Mouse (Mus musculus) hindbrain, embryonic 15.5 days (tissue): ENCODE measurements around the gene Flrt2. TPM values are rescaled to one million over a fixed set of nuclear protein-coding genes. Genes with fewer than 3 reads are reported as not detected.
"Not testable (repeated sequence)": the region's sequence is repeated elsewhere in the genome, so short reads cannot be mapped to it uniquely, and the experiment has no call there.

Source experiments
- ATAC-seq: fragments of 200-750 bp; cut with Nextera tagmentation; 2 replicates; pipeline ENCODE4 v1.8.0; 2017; ENCODE audit warnings: low read depth, moderate number of reproducible peaks, moderate TSS enrichment; ENCODE audit not compliant: low FRiP score
- H3K27ac ChIP-seq: fragments of 300-500 bp; sonication (generic); replicated peaks from 2 replicates; pipeline ENCODE4 v1.5.1; 2015; ENCODE audit warnings: mild to moderate bottlenecking, inconsistent platforms
- H3K27me3 ChIP-seq: fragments of 300-500 bp; sonication (generic); 2 replicates; pipeline ENCODE4 v1.6.1; 2015; ENCODE audit warnings: control low read depth, inconsistent platforms
- H3K36me3 ChIP-seq: fragments of 300-500 bp; sonication (generic); 2 replicates; pipeline ENCODE4 v1.6.1; 2015; ENCODE audit warnings: control low read depth, inconsistent platforms
- H3K4me1 ChIP-seq: fragments of 300-500 bp; sonication (generic); replicated peaks from 2 replicates; pipeline ENCODE4 v1.6.1; 2015; ENCODE audit warnings: control low read depth, inconsistent platforms
- H3K4me2 ChIP-seq: fragments of 300-500 bp; sonication (generic); 2 replicates; pipeline ENCODE4 v1.6.1; 2015; ENCODE audit warnings: moderate library complexity, mild to moderate bottlenecking, inconsistent platforms
- H3K4me3 ChIP-seq: fragments of 300-500 bp; sonication (generic); 2 replicates; pipeline ENCODE4 v1.5.1; 2015; ENCODE audit warnings: mild to moderate bottlenecking, inconsistent platforms
- H3K9ac ChIP-seq: fragments of 300-500 bp; sonication (generic); 2 replicates; pipeline ENCODE4 v1.6.1; 2015; ENCODE audit warnings: inconsistent platforms
- H3K9me3 ChIP-seq: fragments of 300-500 bp; sonication (generic); 2 replicates; pipeline ENCODE4 v1.6.1; 2016; ENCODE audit warnings: control low read depth, inconsistent platforms
- WGBS: fragments of 180-500 bp; shearing (Covaris S2); methylation state at CpG from one replicate; pipeline ENCODE4 v1.1.7; 2015; 5-methylcytosine and 5-hydroxymethylcytosine counted together
- polyA plus RNA-seq: library from polyadenylated mRNA; unstranded; fragments of >200 nt; fragmentation: Nextera tagmentation; extraction: Ambion mirVana; gene quantifications from 2 replicates; pipeline ENCODE4 v1.2.1, GENCODE M21; 2015

Flrt2 gene
- polyA plus RNA-seq: 24.7 and 26.9 TPM in 2 replicates

GRCm38 (mm10) chr12:95691961-95692767 lies at the start of gene Flrt2:
Flrt2 (plus strand) TSS chr12:95692226.
- under 1% methylated on average over 32 of the region's 32 CpGs for WGBS
- H3K9me3 ChIP-seq: no peaks in the 10 kb centered on the region

GRCm38 (mm10) chr12:95642226-95642625 lies 49.8 kb upstream of the Flrt2 start:
- ATAC-seq: no peak
- no peak overlapping the region for H3K4me3 ChIP-seq
- no peaks in the 10 kb centered on the region for H3K36me3 ChIP-seq
- H3K4me1 ChIP-seq: no peaks in the 10 kb centered on the region
- H3K4me2 ChIP-seq: no peak overlapping the region
- no peak overlapping the region for H3K27ac ChIP-seq
- H3K27me3 ChIP-seq: no peaks in the 10 kb centered on the region
- no peaks in the 10 kb centered on the region for H3K9me3 ChIP-seq
- 67% methylated on average over 3 of the region's 3 CpGs for WGBS
- H3K9ac ChIP-seq: no peak overlapping the region

More at GRCm38 (mm10) chr12:95691961-95692767, at the start of gene Flrt2:
- Histone ChIP-seq H3K9ac (peak within 1 kb of the TSS; percentile 75), H3K27me3 (no peaks in the 10 kb centered on the region), H3K4me1 (peaks cover 16% of the 10 kb centered on the region), H3K4me2 (peak within 1 kb of the TSS; percentile 71), H3K4me3 (peak within 1 kb of the TSS; percentile 91), H3K27ac (peak within 1 kb of the TSS; percentile 93), H3K36me3 (no peaks in the 10 kb centered on the region)
- no peak for ATAC-seq

GRCm38 (mm10) chr12:95647179-95647578 lies 44.8 kb upstream of the Flrt2 start:
- ATAC-seq, H3K4me3 ChIP-seq, H3K9me3 ChIP-seq, H3K27ac ChIP-seq, H3K27me3 ChIP-seq, H3K36me3 ChIP-seq, H3K9ac ChIP-seq, H3K4me1 ChIP-seq, H3K4me2 ChIP-seq: not testable (repeated sequence)
- 93% methylated on average over 4 of the region's 6 CpGs for WGBS

GRCm38 (mm10) chr12:95652172-95653156 lies 39.6 kb upstream of the Flrt2 start:
- no peak for ATAC-seq
- Histone ChIP-seq H3K4me2 (no peak overlapping the region), H3K27ac (no peak overlapping the region), H3K36me3 (no peaks in the 10 kb centered on the region), H3K4me3 (no peak overlapping the region), H3K4me1 (no peaks in the 10 kb centered on the region), H3K27me3 (no peaks in the 10 kb centered on the region), H3K9ac (no peak overlapping the region), H3K9me3 (no peaks in the 10 kb centered on the region)
- 84% methylated on average over 4 of the region's 4 CpGs for WGBS

GRCm38 (mm10) chr12:95656594-95656993 lies 35.4 kb upstream of the Flrt2 start:
- ATAC-seq: no peak
- H3K27ac ChIP-seq: no peak overlapping the region
- no peak overlapping the region for H3K9ac ChIP-seq
- H3K27me3 ChIP-seq: no peaks in the 10 kb centered on the region
- no peaks in the 10 kb centered on the region for H3K9me3 ChIP-seq
- H3K4me2 ChIP-seq: no peak overlapping the region
- WGBS: 93% methylated on average over 4 of the region's 4 CpGs
- no peaks in the 10 kb centered on the region for H3K4me1 ChIP-seq
- H3K36me3 ChIP-seq: no peaks in the 10 kb centered on the region
- H3K4me3 ChIP-seq: no peak overlapping the region

GRCm38 (mm10) chr12:95667296-95667695 lies 24.7 kb upstream of the Flrt2 start:
- 94% methylated on average over 5 of the region's 5 CpGs for WGBS
- no peak for ATAC-seq
- H3K9me3 ChIP-seq: no peaks in the 10 kb centered on the region

GRCm38 (mm10) chr12:95675711-95676110 lies 16.3 kb upstream of the Flrt2 start:
- WGBS: 83% methylated on average over 5 of the region's 5 CpGs
- Histone ChIP-seq H3K27me3 (no peaks in the 10 kb centered on the region), H3K4me1 (no peaks in the 10 kb centered on the region), H3K36me3 (no peaks in the 10 kb centered on the region), H3K9ac (no peak overlapping the region), H3K4me2 (no peak overlapping the region), H3K27ac (no peak overlapping the region), H3K4me3 (no peak overlapping the region), H3K9me3 (no peaks in the 10 kb centered on the region)
- ATAC-seq: no peak

More at GRCm38 (mm10) chr12:95667296-95667695, 24.7 kb upstream of the Flrt2 start:
- Histone ChIP-seq H3K4me2 (no peak overlapping the region), H3K4me1 (no peaks in the 10 kb centered on the region), H3K27me3 (no peaks in the 10 kb centered on the region), H3K9ac (no peak overlapping the region), H3K4me3 (no peak overlapping the region), H3K27ac (no peak overlapping the region), H3K36me3 (no peaks in the 10 kb centered on the region)

- WGBS: 3% methylated on average over 9 of the region's 9 CpGs
Observed at GRCm38 (mm10) chr12:95690819-95691218, 1.2 kb upstream of the Flrt2 start.

GRCm38 (mm10) chr12:95692948-95693650 lies 1.1 kb downstream of the Flrt2 start:
- H3K4me1 ChIP-seq: peaks cover 22% of the 10 kb centered on the region
- peak overlapping the region; percentile 91 for H3K4me3 ChIP-seq
- peak overlapping the region; percentile 93 for H3K27ac ChIP-seq
- no peaks in the 10 kb centered on the region for H3K36me3 ChIP-seq
- H3K27me3 ChIP-seq: no peaks in the 10 kb centered on the region
- no peaks in the 10 kb centered on the region for H3K9me3 ChIP-seq
- WGBS: 2% methylated on average over 13 of the region's 13 CpGs
- H3K9ac ChIP-seq: peak overlapping the region; percentile 75
- peak overlapping the region; percentile 71 for H3K4me2 ChIP-seq
- ATAC-seq: no peak

More at GRCm38 (mm10) chr12:95690819-95691218, 1.2 kb upstream of the Flrt2 start:
- H3K9me3 ChIP-seq: no peaks in the 10 kb centered on the region
- no peaks in the 10 kb centered on the region for H3K27me3 ChIP-seq
- no peaks in the 10 kb centered on the region for H3K36me3 ChIP-seq
- 0 out of 2 replicates have a peak overlapping the region, but pooled peaks have one; percentile 2 for H3K27ac ChIP-seq
- no peak for ATAC-seq
- H3K9ac ChIP-seq: no peak overlapping the region
- H3K4me2 ChIP-seq: peak overlapping the region; percentile 71
- peaks cover 11% of the 10 kb centered on the region for H3K4me1 ChIP-seq
- H3K4me3 ChIP-seq: peak overlapping the region; percentile 91; the same call in 1 of the 2 replicates

GRCm38 (mm10) chr12:95693651-95694471 lies 1.8 kb downstream of the Flrt2 start:
- ATAC-seq: no peak
- peak overlapping the region; percentile 93 for H3K27ac ChIP-seq
- peak overlapping the region; percentile 71 for H3K4me2 ChIP-seq
- H3K27me3 ChIP-seq: no peaks in the 10 kb centered on the region
- no peaks in the 10 kb centered on the region for H3K9me3 ChIP-seq
- peaks cover 26% of the 10 kb centered on the region for H3K4me1 ChIP-seq
- no peaks in the 10 kb centered on the region for H3K36me3 ChIP-seq
- H3K4me3 ChIP-seq: peak overlapping the region; percentile 91
- WGBS: under 1% methylated on average over 28 of the region's 28 CpGs
- peak overlapping the region; percentile 75 for H3K9ac ChIP-seq

- WGBS: 0% methylated on average over 8 of the region's 8 CpGs
- Histone ChIP-seq H3K4me2 (peak overlapping the region; percentile 71), H3K36me3 (no peaks in the 10 kb centered on the region), H3K4me3 (peak overlapping the region; percentile 91), H3K9ac (peak overlapping the region; percentile 75), H3K27me3 (no peaks in the 10 kb centered on the region), H3K9me3 (no peaks in the 10 kb centered on the region), H3K4me1 (peaks cover 26% of the 10 kb centered on the region), H3K27ac (peak overlapping the region; percentile 93)
- ATAC-seq: no peak
Observed at GRCm38 (mm10) chr12:95694507-95694906, 2.5 kb downstream of the Flrt2 start.
